Mouse (Mus musculus) intestine, postnatal 0 days (tissue): ENCODE results near the gene Creb3l1. TPM values are rescaled to one million over a fixed set of nuclear protein-coding genes. Genes with fewer than 3 reads are reported as not detected.

Experiments used
- ATAC-seq: fragments of 200-750 bp; cut with Nextera tagmentation; 2 replicates; pipeline ENCODE4 v1.8.0; 2017; ENCODE audit warnings: mild to moderate bottlenecking, moderate TSS enrichment, moderate library complexity
- H3K27ac ChIP-seq: fragments of 300-500 bp; sonication (generic); 2 replicates; pipeline ENCODE4 v1.5.1; 2014; ENCODE audit warnings: mild to moderate bottlenecking, low read depth, low read length, moderate library complexity
- H3K27me3 ChIP-seq: fragments of 300-500 bp; sonication (generic); replicated peaks from 2 replicates; pipeline ENCODE4 v1.6.1; 2014; ENCODE audit warnings: low read length, mixed read lengths; ENCODE audit not compliant: control insufficient read depth, insufficient read depth
- H3K36me3 ChIP-seq: fragments of 300-500 bp; sonication (generic); 2 replicates; pipeline ENCODE4 v1.6.1; 2014; ENCODE audit warnings: mild to moderate bottlenecking, moderate library complexity; ENCODE audit not compliant: control insufficient read depth, insufficient read depth
- H3K4me1 ChIP-seq: fragments of 300-500 bp; sonication (generic); replicated peaks from 2 replicates; pipeline ENCODE4 v1.6.1; 2014; ENCODE audit warnings: antibody characterized with exemption, low read length, mixed read lengths; ENCODE audit not compliant: control insufficient read depth, insufficient read depth
- H3K4me2 ChIP-seq: fragments of 300-500 bp; sonication (generic); replicated peaks from 2 replicates; pipeline ENCODE4 v1.6.1; 2014; ENCODE audit warnings: low read depth, mild to moderate bottlenecking, moderate library complexity
- H3K4me3 ChIP-seq: fragments of 300-500 bp; sonication (generic); 2 replicates; pipeline ENCODE4 v1.5.1; 2014; ENCODE audit warnings: low read depth, low read length
- H3K9ac ChIP-seq: fragments of 300-500 bp; sonication (generic); 2 replicates; pipeline ENCODE4 v1.6.1; 2014; ENCODE audit warnings: mild to moderate bottlenecking, low read depth, low read length
- H3K9me3 ChIP-seq: fragments of 300-500 bp; sonication (generic); 2 replicates; pipeline ENCODE4 v1.6.1; 2016; ENCODE audit warnings: mixed run types; ENCODE audit not compliant: control insufficient read depth
- CTCF ChIP-seq: sonication (generic); IDR thresholded peaks from 2 replicates; pipeline ENCODE4 v1.5.1; 2016; ENCODE audit warnings: low read depth, mild to moderate bottlenecking, control low read depth, antibody characterized with exemption, moderate library complexity
- WGBS: fragments of 180-500 bp; shearing (Covaris S2); extraction: QIAGEN DNeasy Blood & Tissue Kit; methylation state at CpG from one replicate; pipeline ENCODE4 v1.1.7; 2014; 5-methylcytosine and 5-hydroxymethylcytosine counted together
- polyA plus RNA-seq: library from polyadenylated mRNA; unstranded; fragments of >200 nt; fragmentation: Nextera tagmentation; extraction: Ambion mirVana; gene quantifications from 2 replicates; pipeline ENCODE4 v1.2.1, GENCODE M21; 2015

Gene Creb3l1
- polyA plus RNA-seq, 1 experiment from 2014 or later = 8.4 TPM

DNA sequence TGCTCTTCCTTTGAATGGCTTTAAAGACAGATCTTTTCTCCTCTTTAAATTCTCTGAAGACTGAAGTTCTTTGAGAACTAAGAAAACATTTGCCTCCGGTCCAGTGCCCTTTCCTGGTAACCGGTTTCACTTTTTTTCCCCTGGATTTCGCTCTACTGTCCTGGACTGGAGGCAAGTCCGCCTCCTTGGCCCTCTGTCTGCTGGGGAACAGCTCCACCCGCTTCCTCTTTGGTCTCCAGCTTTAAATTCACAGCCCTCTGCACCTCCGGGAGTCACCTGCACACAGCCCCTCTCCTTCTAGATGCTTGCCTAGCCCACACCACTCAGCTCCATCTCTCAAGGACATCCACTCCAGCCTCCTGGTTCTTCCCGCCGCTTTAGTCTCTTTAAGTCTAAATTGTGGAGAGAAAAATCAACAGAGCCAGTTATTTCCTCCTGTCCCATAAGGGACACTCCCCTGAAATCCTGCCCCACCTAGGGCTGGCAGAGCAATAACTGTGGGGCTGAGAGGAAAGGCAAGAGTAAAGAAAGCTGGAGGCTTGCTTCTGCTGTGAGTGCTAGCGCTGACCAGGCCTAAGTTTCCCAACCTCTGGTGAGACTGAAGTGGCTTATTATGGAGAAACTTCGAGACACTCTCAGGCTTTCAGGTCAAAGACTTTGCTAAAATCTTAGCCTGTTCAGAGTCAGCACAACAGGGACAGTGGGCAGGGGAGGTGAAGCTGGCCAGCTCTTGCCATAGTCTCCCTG lies 5.3 kb upstream of the Creb3l1 start:
- no peaks in the 10 kb centered on the region for H3K9me3 ChIP-seq
- no peak; the same call in 1 of the 2 replicates for ATAC-seq
- H3K36me3 ChIP-seq = no peaks in the 10 kb centered on the region
- WGBS = 51% methylated on average over 10 of the region's 10 CpGs
- H3K27me3 ChIP-seq = no peaks in the 10 kb centered on the region
- no peak overlapping the region for H3K27ac ChIP-seq
- no peaks in the 10 kb centered on the region; the same call in 1 of the 2 replicates for H3K4me1 ChIP-seq
- no peak overlapping the region for H3K4me2 ChIP-seq
- no peak overlapping the region for H3K9ac ChIP-seq
- no peak overlapping the region for H3K4me3 ChIP-seq
- TF ChIP-seq CTCF = no peak

- ATAC-seq = peak; percentile 26; the same call in 1 of the 2 replicates
Observed at GRCm38 (mm10) chr2:92027811-92028590, 3.7 kb upstream of the Creb3l1 start.

DNA sequence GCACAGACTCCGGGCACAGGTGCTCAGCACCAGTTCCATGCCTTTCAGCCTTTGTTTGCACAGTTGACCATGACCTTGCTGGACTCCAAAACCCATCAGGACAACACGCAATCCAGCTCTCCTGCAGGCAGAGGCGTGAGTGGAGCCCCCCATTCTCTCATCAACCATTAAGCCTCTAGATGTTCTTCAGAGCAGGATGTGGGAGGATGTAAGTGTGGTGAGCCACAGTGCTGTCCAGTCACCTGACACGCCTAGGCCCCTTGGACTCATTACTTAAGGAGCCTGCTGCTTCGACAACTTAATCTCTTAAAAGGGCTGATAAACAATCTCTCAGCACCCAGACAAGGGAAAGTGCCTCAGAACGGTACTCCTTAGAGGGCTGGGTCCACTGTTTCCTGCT lies 1.7 kb upstream of the Creb3l1 start:
- Histone ChIP-seq H3K4me3 (no peak overlapping the region), H3K36me3 (no peaks in the 10 kb centered on the region), H3K9ac (no peak overlapping the region), H3K4me2 (no peak overlapping the region), H3K27me3 (0 out of 2 replicates have a peak, but pooled peaks cover 7% of the 10 kb centered on the region), H3K27ac (no peak overlapping the region), H3K4me1 (no peaks in the 10 kb centered on the region; the same call in none of the 2 replicates), H3K9me3 (no peaks in the 10 kb centered on the region)
- whole genome bisulfite sequencing = 51% methylated on average over 6 of the region's 6 CpGs
- TF ChIP-seq CTCF = no peak
- no peak for ATAC-seq

More at GRCm38 (mm10) chr2:92027811-92028590, 3.7 kb upstream of the Creb3l1 start:
- WGBS = 63% methylated on average over 11 of the region's 11 CpGs
- no peaks in the 10 kb centered on the region; the same call in none of the 2 replicates for H3K4me1 ChIP-seq
- no peak overlapping the region for H3K9ac ChIP-seq
- H3K27ac ChIP-seq = no peak overlapping the region
- no peak for TF ChIP-seq CTCF
- H3K9me3 ChIP-seq = no peaks in the 10 kb centered on the region
- H3K4me2 ChIP-seq = no peak overlapping the region
- no peaks in the 10 kb centered on the region for H3K36me3 ChIP-seq
- 0 out of 2 replicates have a peak, but pooled peaks cover 7% of the 10 kb centered on the region for H3K27me3 ChIP-seq
- no peak overlapping the region for H3K4me3 ChIP-seq

DNA sequence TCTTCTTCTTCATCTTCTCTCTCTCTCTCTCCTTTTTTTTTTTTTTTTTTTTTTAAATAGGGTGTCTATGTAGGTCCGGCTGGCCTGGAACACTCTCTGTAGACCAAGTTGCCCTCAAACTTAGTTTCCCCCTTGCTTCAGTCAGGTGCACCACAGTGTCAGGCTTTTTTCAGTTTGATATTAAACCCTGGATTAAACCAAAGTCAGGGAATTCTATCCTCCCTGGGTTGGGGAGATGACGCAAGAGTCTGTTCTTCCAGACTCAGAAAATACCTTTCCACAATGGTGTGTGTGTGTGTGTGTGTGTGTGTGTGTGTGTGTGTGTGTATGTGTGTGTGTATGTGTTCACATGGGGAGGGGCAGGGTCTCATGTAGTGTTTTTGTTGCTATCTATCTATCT lies 900 bp upstream of the Creb3l1 start:
- H3K27me3 ChIP-seq = 0 out of 2 replicates have a peak, but pooled peaks cover 7% of the 10 kb centered on the region
- no peaks in the 10 kb centered on the region for H3K9me3 ChIP-seq
- no peak for ATAC-seq
- no peak overlapping the region for H3K27ac ChIP-seq
- H3K4me3 ChIP-seq = no peak overlapping the region
- no peak overlapping the region for H3K4me2 ChIP-seq
- H3K4me1 ChIP-seq = no peaks in the 10 kb centered on the region; the same call in none of the 2 replicates
- no peaks in the 10 kb centered on the region for H3K36me3 ChIP-seq
- WGBS = 88% methylated on average over 2 of the region's 2 CpGs
- no peak for TF ChIP-seq CTCF
- no peak overlapping the region for H3K9ac ChIP-seq

- ATAC-seq = no peak
- no peaks in the 10 kb centered on the region for H3K36me3 ChIP-seq
- 7% methylated on average over 56 of the region's 56 CpGs for WGBS
- H3K9ac ChIP-seq = peak overlapping the region; percentile 70
- TF ChIP-seq CTCF = peak; percentile 72
- peak overlapping the region; percentile 98 for H3K4me2 ChIP-seq
- H3K27ac ChIP-seq = peak overlapping the region; percentile 50
- H3K9me3 ChIP-seq = no peaks in the 10 kb centered on the region
- H3K4me1 ChIP-seq = no peaks in the 10 kb centered on the region; the same call in none of the 2 replicates
- H3K27me3 ChIP-seq = 0 out of 2 replicates have a peak, but pooled peaks cover 7% of the 10 kb centered on the region
- peak overlapping the region; percentile 72 for H3K4me3 ChIP-seq
Observed at GRCm38 (mm10) chr2:92023362-92024273, 684 bp downstream of the Creb3l1 start.
